Mouse (Mus musculus) stomach, postnatal 0 days (tissue): ENCODE results near the gene Prl8a6.

Experiments used
- CTCF ChIP-seq: IDR thresholded peaks from 2 replicates; pipeline ENCODE4 v1.5.1; 2016; ENCODE audit warnings: antibody characterized with exemption, low read depth, mild to moderate bottlenecking, moderate library complexity
- EP300 ChIP-seq: optimal IDR thresholded peaks from 2 replicates; pipeline ENCODE3; 2016; ENCODE audit warnings: antibody characterized with exemption

GRCm38 (mm10) chr13:27399061-27399724 lies 39.3 kb downstream of the Prl8a6 start:
- TF ChIP-seq EP300 (no peak), CTCF (no peak)
